Mouse (Mus musculus) lung, embryonic 16.5 days (tissue): ENCODE measurements around the gene Hsd3b4. TPM values are rescaled to one million over a fixed set of nuclear protein-coding genes. Genes with fewer than 3 reads are reported as not detected.
"Not testable (repeated sequence)": the region's sequence is repeated elsewhere in the genome, so short reads cannot be mapped to it uniquely, and the experiment has no call there.

Experiments used
- ATAC-seq: fragments of 200-750 bp; cut with Nextera tagmentation; 2 replicates; pipeline ENCODE4 v1.8.0; 2017; ENCODE audit warnings: low read depth, mild to moderate bottlenecking, moderate library complexity
- H3K27ac ChIP-seq: fragments of 300-500 bp; sonication (generic); 2 replicates; pipeline ENCODE4 v1.5.1; 2014; ENCODE audit warnings: mild to moderate bottlenecking, control low read depth, low read length
- H3K27me3 ChIP-seq: fragments of 300-500 bp; sonication (generic); 2 replicates; pipeline ENCODE4 v1.6.1; 2014; ENCODE audit warnings: low read depth, low read length, mixed read lengths; ENCODE audit not compliant: control insufficient read depth, insufficient read depth
- H3K36me3 ChIP-seq: fragments of 300-500 bp; sonication (generic); 2 replicates; pipeline ENCODE4 v1.6.1; 2014; ENCODE audit warnings: low read length; ENCODE audit not compliant: control insufficient read depth, insufficient read depth
- H3K4me1 ChIP-seq: fragments of 300-500 bp; sonication (generic); replicated peaks from 2 replicates; pipeline ENCODE4 v1.6.1; 2014; ENCODE audit warnings: low read length, mixed read lengths; ENCODE audit not compliant: control insufficient read depth, insufficient read depth
- H3K4me2 ChIP-seq: fragments of 300-500 bp; sonication (generic); 2 replicates; pipeline ENCODE4 v1.6.1; 2014; ENCODE audit warnings: low read depth, low read length, control low read depth
- H3K4me3 ChIP-seq: fragments of 300-500 bp; sonication (generic); 2 replicates; pipeline ENCODE4 v1.5.1; 2014; ENCODE audit warnings: mild to moderate bottlenecking, low read length, control low read depth
- H3K9ac ChIP-seq: fragments of 300-500 bp; sonication (generic); 2 replicates; pipeline ENCODE4 v1.6.1; 2014; ENCODE audit warnings: low read length, control low read depth
- H3K9me3 ChIP-seq: fragments of 300-500 bp; sonication (generic); 2 replicates; pipeline ENCODE4 v1.6.1; 2016; ENCODE audit warnings: low read length; ENCODE audit not compliant: control insufficient read depth
- WGBS: fragments of 180-500 bp; shearing (Covaris S2); extraction: QIAGEN DNeasy Blood & Tissue Kit; methylation state at CpG from one replicate; pipeline ENCODE4 v1.1.7; 2014; 5-methylcytosine and 5-hydroxymethylcytosine counted together
- polyA plus RNA-seq: library from polyadenylated mRNA; unstranded; fragments of >200 nt; fragmentation: Nextera tagmentation; extraction: Ambion mirVana; gene quantifications from 2 replicates; pipeline ENCODE4 v1.2.1, GENCODE M21; 2015

Hsd3b4 gene
- polyA plus RNA-seq, 1 experiment from 2014 or later, result not detected

- H3K4me1 ChIP-seq, H3K4me2 ChIP-seq, ATAC-seq, H3K9me3 ChIP-seq, H3K27me3 ChIP-seq, H3K27ac ChIP-seq, H3K36me3 ChIP-seq, H3K4me3 ChIP-seq, H3K9ac ChIP-seq: not testable (repeated sequence)
- WGBS, result no CpG with 5 or more reads among the region's 2 CpGs
These were observed 13.6 kb downstream of the Hsd3b4 start for GRCm38 (mm10) chr3:98496762-98497161.

- not testable (repeated sequence) for H3K36me3 ChIP-seq, H3K27ac ChIP-seq, H3K27me3 ChIP-seq, ATAC-seq, H3K9me3 ChIP-seq, H3K9ac ChIP-seq, H3K4me1 ChIP-seq, H3K4me2 ChIP-seq, H3K4me3 ChIP-seq
These were observed 15.3 kb downstream of the Hsd3b4 start for GRCm38 (mm10) chr3:98495055-98495454.

- H3K27ac ChIP-seq, H3K4me3 ChIP-seq, H3K9me3 ChIP-seq, H3K4me1 ChIP-seq, ATAC-seq, H3K36me3 ChIP-seq, H3K27me3 ChIP-seq, H3K4me2 ChIP-seq, H3K9ac ChIP-seq: not testable (repeated sequence)
These were observed 16.1 kb downstream of the Hsd3b4 start for GRCm38 (mm10) chr3:98494184-98494583.

- H3K4me2 ChIP-seq, H3K9ac ChIP-seq, H3K4me1 ChIP-seq, H3K27ac ChIP-seq, H3K9me3 ChIP-seq, ATAC-seq, H3K4me3 ChIP-seq, H3K36me3 ChIP-seq, H3K27me3 ChIP-seq: not testable (repeated sequence)
These were observed 38.8 kb downstream of the Hsd3b4 start for GRCm38 (mm10) chr3:98471499-98471898.

- H3K27me3 ChIP-seq, H3K27ac ChIP-seq, H3K4me2 ChIP-seq, H3K4me3 ChIP-seq, H3K36me3 ChIP-seq, H3K9ac ChIP-seq, H3K4me1 ChIP-seq, ATAC-seq, H3K9me3 ChIP-seq: not testable (repeated sequence)
- no CpG with 5 or more reads among the region's 1 CpGs for WGBS
These were observed 39.3 kb downstream of the Hsd3b4 start for GRCm38 (mm10) chr3:98471057-98471456.

- not testable (repeated sequence) for H3K9me3 ChIP-seq, H3K4me2 ChIP-seq, H3K27ac ChIP-seq, H3K9ac ChIP-seq, ATAC-seq, H3K36me3 ChIP-seq, H3K27me3 ChIP-seq, H3K4me3 ChIP-seq, H3K4me1 ChIP-seq
- 43% methylated on average over 1 of the region's 2 CpGs for WGBS
These were observed 41.0 kb downstream of the Hsd3b4 start for GRCm38 (mm10) chr3:98469323-98469722.

GRCm38 (mm10) chr3:98457026-98457425 lies 53.3 kb downstream of the Hsd3b4 start, which contains the start of gene Gm4450:
TSS of gene Gm4450 (minus strand) at chr3:98457126.
- not testable (repeated sequence) for H3K9ac ChIP-seq, ATAC-seq, H3K27ac ChIP-seq, H3K4me3 ChIP-seq, H3K27me3 ChIP-seq, H3K4me1 ChIP-seq, H3K9me3 ChIP-seq, H3K36me3 ChIP-seq, H3K4me2 ChIP-seq
- WGBS, result no CpG with 5 or more reads among the region's 1 CpGs

- H3K36me3 ChIP-seq, H3K9me3 ChIP-seq, H3K27me3 ChIP-seq, H3K4me1 ChIP-seq, H3K4me3 ChIP-seq, H3K9ac ChIP-seq, ATAC-seq, H3K4me2 ChIP-seq, H3K27ac ChIP-seq: not testable (repeated sequence)
- WGBS, result 51% methylated on average over 5 of the region's 5 CpGs
These were observed 56.5 kb downstream of the Hsd3b4 start for GRCm38 (mm10) chr3:98453786-98454185.

Other genes starting within 250 kb of the Hsd3b4 start
- 5.7 and 9.4 TPM in 2 replicates for gene Hmgcs2, start 230.1 kb downstream of the Hsd3b4 start, polyA plus RNA-seq
- gene Phgdh, start 170.5 kb downstream of the Hsd3b4 start, polyA plus RNA-seq, result 159 and 162 TPM in 2 replicates
- gene Zfp697, start 128.1 kb downstream of the Hsd3b4 start, polyA plus RNA-seq, result 7.1 TPM in 2 replicates
- not detected in 2 replicates for gene Gm4450, start 53.4 kb downstream of the Hsd3b4 start, polyA plus RNA-seq
- gene Gm10681, start 78.3 kb upstream of the Hsd3b4 start, polyA plus RNA-seq, result not detected in 2 replicates
- gene Hsd3b5, start 119.7 kb upstream of the Hsd3b4 start, polyA plus RNA-seq, result not detected in 2 replicates
- gene Hsd3b2, start 214.0 kb upstream of the Hsd3b4 start, polyA plus RNA-seq, result not detected in 2 replicates